17 mouse cellular contexts compared by ENCODE assay signal in the genomic region with DNA sequence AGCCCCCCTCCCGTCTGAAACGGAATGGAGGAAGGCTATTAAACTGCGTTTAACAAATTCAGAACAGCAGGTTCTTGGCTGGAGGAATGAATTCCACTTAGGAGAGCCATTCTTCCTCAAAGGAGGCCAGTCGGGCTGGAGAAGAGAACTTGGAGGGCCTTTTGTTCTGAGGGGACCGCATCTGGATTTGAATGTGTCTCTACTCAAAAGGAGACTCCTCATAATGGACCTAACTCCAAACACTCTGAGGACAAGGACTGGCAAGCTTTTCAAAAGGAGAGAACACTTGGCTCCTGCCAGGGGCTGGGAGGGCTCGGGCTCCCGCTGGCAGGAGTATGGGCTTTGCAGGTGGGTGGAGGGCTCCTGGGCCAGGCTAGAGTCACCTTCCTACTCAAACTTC. TPM values are rescaled to one million over a fixed set of nuclear protein-coding genes. Genes with fewer than 3 reads are reported as not detected.
DNase-seq lines count a peak whose midpoint lies in the region; ATAC-seq and TF ChIP-seq lines count a peak whose summit lies in the region.
"Had no signal": no experiment of that assay in that cellular context is flagged by ENCODE, and none has a peak within 500 bp of the region (broad histone marks: within the 10 kb centered on the region; RNA-seq: fewer than 3 reads in every experiment).

No protein-coding gene starts in this region.

- WGBS in liver, embryonic 16.5 days (ENCODE audit: insufficient replicate concordance), result 42% methylated on average over 7 of the region's 7 CpGs
- 42% methylated on average over 7 of the region's 7 CpGs for WGBS in liver, embryonic 11.5 days

- no peak for ATAC-seq in liver, embryonic 16.5 days (ENCODE audit: low read depth)
- no peak for ATAC-seq in liver, embryonic 11.5 days (replicated peaks; ENCODE audit: low FRiP score)
- ATAC-seq: activated CD4-positive, CD25-positive, alpha-beta regulatory T cell, adult 4 months; forebrain, embryonic 13.5 days; inflammation-experienced regulatory T-cells, adult 6 months; midbrain, embryonic 15.5 days had no signal

- TF ChIP-seq CTCF in gastrocnemius, adult 2 months (IDR thresholded peaks at IDR 0.05), result no peak
- TF ChIP-seq CTCF in bone marrow macrophage, adult 2 months (IDR thresholded peaks at IDR 0.05; ENCODE audit: low read depth, low read length), result no peak
- TF ChIP-seq CTCF in left cerebral cortex, adult 2 months (IDR thresholded peaks at IDR 0.05), result no peak

- H3K4me3 ChIP-seq in gastrocnemius, adult 2 months, result no peak overlapping the region
- no peak overlapping the region for H3K4me3 ChIP-seq in liver, embryonic 16.5 days (ENCODE audit: low read depth, low read length)
- H3K4me3 ChIP-seq in liver, embryonic 11.5 days (ENCODE audit: low read depth, low read length), result no peak overlapping the region
- no peak overlapping the region; the same call in 1 of the 2 replicates for H3K4me3 ChIP-seq in bone marrow macrophage, adult 2 months (ENCODE audit: insufficient read depth, low read length)
- no peak overlapping the region for H3K4me3 ChIP-seq in left cerebral cortex, adult 2 months
- H3K4me3 ChIP-seq: erythroblast, embryonic 14.5 days; forebrain, embryonic 13.5 days; midbrain, embryonic 15.5 days; neural tube, embryonic 15.5 days had no signal

- no peaks in the 10 kb centered on the region for H3K36me3 ChIP-seq in liver, embryonic 16.5 days (ENCODE audit: control insufficient read depth, insufficient read depth)
- no peaks in the 10 kb centered on the region for H3K36me3 ChIP-seq in liver, embryonic 11.5 days (ENCODE audit: control insufficient read depth, insufficient read depth, low read length)
- H3K36me3 ChIP-seq: midbrain, embryonic 15.5 days; neural tube, embryonic 15.5 days had no signal

- no peaks in the 10 kb centered on the region for H3K27me3 ChIP-seq in liver, embryonic 16.5 days (ENCODE audit: control insufficient read depth, insufficient read depth, low read depth, low read length)
- H3K27me3 ChIP-seq in liver, embryonic 11.5 days (replicated peaks; ENCODE audit: control insufficient read depth, insufficient read depth, low read length), result peaks cover 2% of the 10 kb centered on the region; the same call in 1 of the 2 replicates
- H3K27me3 ChIP-seq: midbrain, embryonic 15.5 days had no signal

- H3K4me1 ChIP-seq in liver, embryonic 16.5 days (ENCODE audit: control insufficient read depth, low read depth, low read length), result no peaks in the 10 kb centered on the region
- no peaks in the 10 kb centered on the region for H3K4me1 ChIP-seq in liver, embryonic 11.5 days (replicated peaks; ENCODE audit: control insufficient read depth, insufficient read depth, low read length)
- H3K4me1 ChIP-seq in bone marrow macrophage, adult 2 months (ENCODE audit: control insufficient read depth, insufficient read depth, low read length), result peaks cover 25% of the 10 kb centered on the region

- peak overlapping the region; percentile 54 for H3K27ac ChIP-seq in gastrocnemius, adult 2 months
- peak overlapping the region; percentile 35 for H3K27ac ChIP-seq in liver, embryonic 16.5 days (ENCODE audit: low read length)
- H3K27ac ChIP-seq in liver, embryonic 11.5 days (ENCODE audit: low read depth, low read length), result no peak overlapping the region
- peak overlapping the region; percentile 88 for H3K27ac ChIP-seq in bone marrow macrophage, adult 2 months (ENCODE audit: insufficient read depth, low read depth, low read length)
- H3K27ac ChIP-seq in left cerebral cortex, adult 2 months, result no peak overlapping the region
- H3K27ac ChIP-seq: forebrain, embryonic 13.5 days; midbrain, embryonic 15.5 days; neural tube, embryonic 15.5 days; stomach, postnatal 0 days had no signal

- no peak for TF ChIP-seq POLR2A in bone marrow macrophage, adult 2 months (IDR thresholded peaks at IDR 0.05; ENCODE audit: borderline replicate concordance, low read depth, low read length)

- DNase-seq in gastrocnemius, adult 2 months, result no peak
- DNase-seq in gastrocnemius, postnatal 4 days (ENCODE audit: low spot score in 2 of 2), result no peak
- no peak for DNase-seq in liver, embryonic 11.5 days (ENCODE audit: low spot score)
- peak; percentile 52 for DNase-seq in ES-CJ7 (ENCODE audit: low read depth, low spot score)
- no peak for DNase-seq in ovary, postnatal 14 days (ENCODE audit: low spot score)
- DNase-seq in left cerebral cortex, adult 2 months (ENCODE audit: extremely low spot score in 1 of 2, low spot score in 2 of 2), result no peak
- DNase-seq: kidney, adult 8-10 months; thymus, postnatal 14 days had no signal

- no peak overlapping the region for H3K9ac ChIP-seq in liver, embryonic 16.5 days (ENCODE audit: low read depth, low read length)
- H3K9ac ChIP-seq in liver, embryonic 11.5 days (ENCODE audit: low read depth, low read length), result no peak overlapping the region
- H3K9ac ChIP-seq: forebrain, embryonic 13.5 days; midbrain, embryonic 15.5 days; neural tube, embryonic 15.5 days had no signal

- no peak overlapping the region for H3K4me2 ChIP-seq in liver, embryonic 16.5 days (ENCODE audit: low read depth, low read length)
- no peak overlapping the region for H3K4me2 ChIP-seq in liver, embryonic 11.5 days
- H3K4me2 ChIP-seq: forebrain, embryonic 13.5 days; midbrain, embryonic 15.5 days; neural tube, embryonic 15.5 days had no signal

- no peaks in the 10 kb centered on the region for H3K9me3 ChIP-seq in liver, embryonic 16.5 days (replicated peaks; ENCODE audit: control insufficient read depth, low read length)
- no peaks in the 10 kb centered on the region for H3K9me3 ChIP-seq in liver, embryonic 11.5 days (ENCODE audit: control insufficient read depth, low read length)
- H3K9me3 ChIP-seq: forebrain, embryonic 13.5 days; midbrain, embryonic 15.5 days; neural tube, embryonic 15.5 days had no signal

- intact Hi-C loops in gastrocnemius, adult 2 months (cut with DNase I), result no loop called here
- intact Hi-C loops in left cerebral cortex, adult 2 months (cut with DNase I), result loop anchor here (2.0 kb wide), 1 partner anchor 28 kb away; no protein-coding TSS in a partner anchor

RNA-seq across cellular contexts. Expression of a gene that starts 17.0 kb away (rescaled TPM):
- total RNA-seq in gastrocnemius, adult 2 months (2021), result 1 to 10 TPM; 2.6 TPM
- total RNA-seq in gastrocnemius, postnatal 4 days (2021), result 1 to 10 TPM; 3.0 to 3.9 TPM
- 0.52 and 0.65 TPM in 2 replicates for polyA plus RNA-seq in liver, embryonic 16.5 days (2015; fragmentation: Nextera tagmentation; extraction: Ambion mirVana)
- polyA plus RNA-seq in liver, embryonic 11.5 days (2014; fragmentation: Nextera tagmentation; extraction: Ambion mirVana), result 1.0 and 1.3 TPM in 2 replicates
- 27.3 and 29.1 TPM in 2 replicates for polyA plus RNA-seq in bone marrow macrophage, adult 2 months (2012; ENCODE audit: insufficient read depth, insufficient read length, missing spikeins)
- under 1 TPM; 0.79 to 1.00 TPM for total RNA-seq in left cerebral cortex, adult 2 months (2021)

RNA-seq across cellular contexts. Expression of a gene that starts 59.7 kb away (rescaled TPM):
- 10 to 100 TPM; 12.0 to 13.5 TPM for total RNA-seq in gastrocnemius, adult 2 months (2021)
- total RNA-seq in gastrocnemius, postnatal 4 days (2021), result 10 to 100 TPM; 20.7 to 26.3 TPM
- polyA plus RNA-seq in liver, embryonic 16.5 days (2015; fragmentation: Nextera tagmentation; extraction: Ambion mirVana), result 15.9 and 17.8 TPM in 2 replicates
- polyA plus RNA-seq in liver, embryonic 11.5 days (2014; fragmentation: Nextera tagmentation; extraction: Ambion mirVana), result 53.6 and 54.2 TPM in 2 replicates
- 32.4 and 36.6 TPM in 2 replicates for polyA plus RNA-seq in bone marrow macrophage, adult 2 months (2012; ENCODE audit: insufficient read depth, insufficient read length, missing spikeins)
- total RNA-seq in left cerebral cortex, adult 2 months (2021), result 100 to 1,000 TPM; 132 to 138 TPM

Comparison
In these comparisons a context has a peak if more than half of its experiments do, and no peak if none do; other contexts are left out.
1. H3K27ac ChIP-seq: peak in gastrocnemius, adult 2 months (single experiment), liver, embryonic 16.5 days (single experiment) and bone marrow macrophage, adult 2 months (single experiment); none in liver, embryonic 11.5 days (single experiment) and left cerebral cortex, adult 2 months (single experiment).
2. RNA of a gene that starts 59.7 kb away (total RNA-seq): 132 to 138 TPM in left cerebral cortex, adult 2 months; 20.7 to 26.3 TPM in gastrocnemius, postnatal 4 days and 12.0 to 13.5 TPM in gastrocnemius, adult 2 months; every median in the first group is over 4 times any median in the second.